Mouse (Mus musculus) heart, postnatal 36 days (tissue): ENCODE measurements at regions not wholly inside any gene's neighbourhood (a gene's known extent, or its start where the extent isn't known, plus 50 kb on each side); places are given as distances from the start of the nearest gene placed in this dataset.
"Not testable (repeated sequence)": the region's sequence is repeated elsewhere in the genome, so short reads cannot be mapped to it uniquely, and the experiment has no call there.

ENCODE experiments used
- DNase-seq, 2 experiments: peaks; one replicate each; pipeline ENCODE4 v3.0.0; 2021 to 2022
- intact Hi-C: fragments of 180-260 bp; cut with DNase I; formaldehyde crosslinking; loops from one replicate; pipeline ENCODE4 v1.15.1; 2025

GRCm38 (mm10) chr7:106616932-106617331 is 63.5 kb downstream of the Olfr693 start:
- DNase-seq = peak in 1 of 2 experiments; percentile 3
- intact Hi-C loops = loop anchor here (10.0 kb wide), 1 partner anchor 62 kb away; no protein-coding TSS in a partner anchor

- DNase-seq = no peak
- intact Hi-C loops = loop anchor here (1.0 to 10.0 kb wide), 2 partner anchors 9 to 58 kb away; no protein-coding TSS in a partner anchor
Observed at GRCm38 (mm10) chr7:106612723-106613122, 67.7 kb downstream of the Olfr693 start.

GRCm38 (mm10) chr7:106580424-106580823 is 100.0 kb downstream of the Olfr693 start:
- intact Hi-C loops = no loop called here
- no peak for DNase-seq

GRCm38 (mm10) chr7:106568251-106568650 is 112.1 kb downstream of the Olfr693 start:
- DNase-seq, intact Hi-C loops: not testable (repeated sequence)

GRCm38 (mm10) chr7:106550881-106551575 is 129.4 kb downstream of the Olfr693 start:
- intact Hi-C loops = loop anchor here (10.0 kb wide), 1 partner anchor 64 kb away; no protein-coding TSS in a partner anchor
- DNase-seq = no peak

- peak; percentile 10 to 15 for DNase-seq
- intact Hi-C loops = not testable (repeated sequence)
Observed at GRCm38 (mm10) chr7:106529433-106530102, 150.8 kb downstream of the Olfr693 start.

- DNase-seq = peak in 1 of 2 experiments; percentile 11
Observed at GRCm38 (mm10) chr7:106529023-106529422, 151.4 kb downstream of the Olfr693 start.

GRCm38 (mm10) chr7:106494851-106495250 is 185.5 kb downstream of the Olfr693 start:
- intact Hi-C loops = no loop called here
- DNase-seq = no peak

More at GRCm38 (mm10) chr7:106529023-106529422, 151.4 kb downstream of the Olfr693 start:
- intact Hi-C loops = not testable (repeated sequence)
